Mouse (Mus musculus) T-helper 2 cell (primary cell): ENCODE results near the gene Card14.
"Not testable (repeated sequence)": the region's sequence is repeated elsewhere in the genome, so short reads cannot be mapped to it uniquely, and the experiment has no call there.

ENCODE experiments used
- in situ Hi-C: fragments of 300-600 bp; cut with MboI, MseI; formaldehyde crosslinking; loops from one replicate; pipeline ENCODE4 v1.15.1; 2025; ENCODE audit warnings: high pct_unique_total_duplicates

Gene Card14

GRCm38 (mm10) chr11:119355443-119356385 is 48.1 kb downstream of the Card14 start, which contains the start of the genes Sgsh and Slc26a11:
Gene Sgsh (minus strand): TSS chr11:119355536.
Gene Slc26a11 (plus strand): TSS chr11:119355557.
- in situ Hi-C loops: loop anchor here (5.0 kb wide), 1 partner anchor 37 kb away; the partner anchor contains the start of gene Rnf213

- in situ Hi-C loops: loop anchor here (5.0 kb wide), 1 partner anchor 33 kb away; the partner anchor contains the start of gene Rnf213
Measured at GRCm38 (mm10) chr11:119359089-119359488, 51.5 kb downstream of the Card14 start.

- in situ Hi-C loops: no loop called here
Measured at GRCm38 (mm10) chr11:119362769-119363533, 55.4 kb downstream of the Card14 start.

GRCm38 (mm10) chr11:119363534-119364145 is 56.1 kb downstream of the Card14 start:
- in situ Hi-C loops: no loop called here

- in situ Hi-C loops: no loop called here
Measured at GRCm38 (mm10) chr11:119375425-119375824, 67.9 kb downstream of the Card14 start.

- in situ Hi-C loops: no loop called here
Measured at GRCm38 (mm10) chr11:119377326-119377725, 69.8 kb downstream of the Card14 start.

- in situ Hi-C loops: no loop called here
Measured at GRCm38 (mm10) chr11:119378551-119378950, 71.0 kb downstream of the Card14 start.

- in situ Hi-C loops: no loop called here
Measured at GRCm38 (mm10) chr11:119381631-119382337, 74.2 kb downstream of the Card14 start.

- in situ Hi-C loops: no loop called here
Measured at GRCm38 (mm10) chr11:119382338-119382850, 74.8 kb downstream of the Card14 start.

- in situ Hi-C loops: no loop called here
Measured at GRCm38 (mm10) chr11:119384904-119385303, 77.3 kb downstream of the Card14 start.

GRCm38 (mm10) chr11:119386306-119386705 is 78.7 kb downstream of the Card14 start:
- in situ Hi-C loops: no loop called here

GRCm38 (mm10) chr11:119387273-119387672 is 79.7 kb downstream of the Card14 start:
- in situ Hi-C loops: not testable (repeated sequence)

GRCm38 (mm10) chr11:119389851-119390270 is 82.3 kb downstream of the Card14 start:
- in situ Hi-C loops: loop anchor here (5.0 kb wide), 1 partner anchor 33 kb away; the partner anchor contains the start of genes Sgsh and Slc26a11

- in situ Hi-C loops: loop anchor here (5.0 kb wide), 1 partner anchor 33 kb away; the partner anchor contains the start of genes Sgsh and Slc26a11
Measured at GRCm38 (mm10) chr11:119390271-119391231, 83.0 kb downstream of the Card14 start.

GRCm38 (mm10) chr11:119391386-119392000 is 83.9 kb downstream of the Card14 start:
- in situ Hi-C loops: loop anchor here (5.0 kb wide), 1 partner anchor 34 kb away; the partner anchor contains the start of genes Sgsh and Slc26a11

- in situ Hi-C loops: loop anchor here (5.0 kb wide), 1 partner anchor 35 kb away; the partner anchor contains the start of genes Sgsh and Slc26a11
Measured at GRCm38 (mm10) chr11:119392001-119392614, 84.5 kb downstream of the Card14 start.

GRCm38 (mm10) chr11:119392800-119393482 is 85.4 kb downstream of the Card14 start, which contains the start of gene Rnf213:
Gene Rnf213 (plus strand): TSS chr11:119393100.
- in situ Hi-C loops: loop anchor here (5.0 kb wide), 1 partner anchor 36 kb away; the partner anchor contains the start of genes Sgsh and Slc26a11
